Mouse (Mus musculus): Measurements from ENCODE around the gene Trim58. TPM values are rescaled to one million over a fixed set of nuclear protein-coding genes. Genes with fewer than 3 reads are reported as not detected.

The Trim58 gene
- total RNA-seq (2014; rRNA removed) (not detected in 2 replicates), polyA plus RNA-seq (2012; rRNA removed) (not detected in 2 replicates)

DNA sequence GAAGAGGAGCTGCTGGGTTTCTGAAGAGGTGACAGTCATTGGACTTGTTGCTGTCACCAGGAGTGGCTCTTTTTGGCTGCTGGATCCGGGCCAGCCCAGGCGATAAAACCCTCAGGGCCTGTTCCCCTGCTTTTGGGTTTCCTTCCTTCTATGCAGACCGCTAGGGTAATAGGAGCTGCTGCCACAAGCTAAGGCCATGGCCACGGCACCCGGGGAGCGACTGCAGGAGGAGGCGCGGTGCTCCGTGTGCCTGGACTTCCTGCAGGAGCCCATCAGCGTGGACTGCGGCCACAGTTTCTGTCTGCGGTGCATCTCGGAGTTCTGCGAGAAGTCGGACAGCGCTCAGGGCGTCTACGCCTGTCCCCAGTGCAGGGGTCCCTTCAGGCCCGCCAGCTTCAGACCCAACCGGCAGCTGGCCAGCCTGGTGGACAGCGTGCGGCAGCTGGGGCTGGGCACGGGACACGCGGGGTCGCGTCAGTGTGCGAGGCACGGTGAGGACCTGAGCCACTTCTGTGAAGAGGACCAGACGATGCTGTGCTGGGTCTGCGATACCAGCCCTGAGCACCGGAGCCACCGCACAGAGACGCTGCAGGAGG, at the start of gene Trim58:
Gene Trim58, plus strand, starts transcription at position 194 of the 596 bp plus-strand sequence.
- Histone ChIP-seq H3K79me2 (ENCODE audit: control insufficient read depth, insufficient read depth, low read length) (no peaks in the 10 kb centered on the region), H3K27me3 (ENCODE audit: control insufficient read depth, insufficient read depth, low read length) (peaks cover 6% of the 10 kb centered on the region), H3K4me3 (ENCODE audit: insufficient read depth, low read depth, low read length) (no peak within 1 kb of the TSS), H3K9ac (ENCODE audit: low read depth, low read length) (no peak within 1 kb of the TSS), H3K4me1 (ENCODE audit: control insufficient read depth, insufficient read depth, low read length) (no peaks in the 10 kb centered on the region; the same call in 1 of the 2 replicates), H3K36me3 (ENCODE audit: control insufficient read depth, insufficient read depth, low read length) (no peaks in the 10 kb centered on the region), H3K27ac (replicated peaks; ENCODE audit: insufficient read depth, low read depth, low read length) (no peak within 1 kb of the TSS)
- TF ChIP-seq CTCF (IDR thresholded peaks at IDR 0.05; ENCODE audit: low read depth, low read length) (no peak), POLR2A (IDR thresholded peaks at IDR 0.05; ENCODE audit: extremely low read depth, insufficient read depth, low read length) (no peak)
- WGBS = 6% methylated on average over 34 of the region's 34 CpGs
- DNase-seq (ENCODE audit: extremely low read depth, low read depth, low spot score) = no peak

- no peak within 1 kb of the TSS for H3K27ac ChIP-seq (replicated peaks; ENCODE audit: insufficient read depth, low read depth, low read length)
- TF ChIP-seq POLR2A (IDR thresholded peaks at IDR 0.05; ENCODE audit: extremely low read depth, insufficient read depth, low read length) = no peak
- no peak for TF ChIP-seq CTCF (IDR thresholded peaks at IDR 0.05; ENCODE audit: low read depth, low read length)
- DNase-seq (ENCODE audit: extremely low read depth, low read depth, low spot score) = no peak
- H3K9ac ChIP-seq (ENCODE audit: low read depth, low read length) = no peak within 1 kb of the TSS
- H3K79me2 ChIP-seq (ENCODE audit: control insufficient read depth, insufficient read depth, low read length) = no peaks in the 10 kb centered on the region
- WGBS = 82% methylated on average over 6 of the region's 6 CpGs
- no peaks in the 10 kb centered on the region for H3K4me1 ChIP-seq (ENCODE audit: control insufficient read depth, insufficient read depth, low read length)
- no peak within 1 kb of the TSS for H3K4me3 ChIP-seq (ENCODE audit: insufficient read depth, low read depth, low read length)
- H3K36me3 ChIP-seq (ENCODE audit: control insufficient read depth, insufficient read depth, low read length) = no peaks in the 10 kb centered on the region
- H3K27me3 ChIP-seq (ENCODE audit: control insufficient read depth, insufficient read depth, low read length) = no peaks in the 10 kb centered on the region
These were observed 45.5 kb upstream of the Trim58 start, which contains the start of gene Olfr324 for GRCm38 (mm10) chr11:58594814-58595213. Olfr324 (plus strand) TSS chr11:58595114.

GRCm38 (mm10) chr11:58597837-58598236, 42.4 kb upstream of the Trim58 start:
- no peak for TF ChIP-seq CTCF (IDR thresholded peaks at IDR 0.05; ENCODE audit: low read depth, low read length)
- no peak for TF ChIP-seq POLR2A (IDR thresholded peaks at IDR 0.05; ENCODE audit: extremely low read depth, insufficient read depth, low read length)
- Histone ChIP-seq H3K9ac (ENCODE audit: low read depth, low read length) (no peak overlapping the region), H3K4me3 (ENCODE audit: insufficient read depth, low read depth, low read length) (no peak overlapping the region), H3K4me1 (ENCODE audit: control insufficient read depth, insufficient read depth, low read length) (no peaks in the 10 kb centered on the region), H3K27me3 (ENCODE audit: control insufficient read depth, insufficient read depth, low read length) (no peaks in the 10 kb centered on the region), H3K79me2 (ENCODE audit: control insufficient read depth, insufficient read depth, low read length) (no peaks in the 10 kb centered on the region), H3K36me3 (ENCODE audit: control insufficient read depth, insufficient read depth, low read length) (no peaks in the 10 kb centered on the region), H3K27ac (replicated peaks; ENCODE audit: insufficient read depth, low read depth, low read length) (no peak overlapping the region)
- 86% methylated on average over 13 of the region's 13 CpGs for WGBS
- DNase-seq (ENCODE audit: extremely low read depth, low read depth, low spot score) = no peak

GRCm38 (mm10) chr11:58602062-58602461, 38.2 kb upstream of the Trim58 start:
- H3K4me3 ChIP-seq (ENCODE audit: insufficient read depth, low read depth, low read length) = no peak overlapping the region
- no peak overlapping the region for H3K27ac ChIP-seq (replicated peaks; ENCODE audit: insufficient read depth, low read depth, low read length)
- TF ChIP-seq CTCF (IDR thresholded peaks at IDR 0.05; ENCODE audit: low read depth, low read length) (no peak), POLR2A (IDR thresholded peaks at IDR 0.05; ENCODE audit: extremely low read depth, insufficient read depth, low read length) (no peak)
- H3K79me2 ChIP-seq (ENCODE audit: control insufficient read depth, insufficient read depth, low read length) = no peaks in the 10 kb centered on the region
- H3K4me1 ChIP-seq (ENCODE audit: control insufficient read depth, insufficient read depth, low read length) = peaks cover 12% of the 10 kb centered on the region
- no peak for DNase-seq (ENCODE audit: extremely low read depth, low read depth, low spot score)
- no peaks in the 10 kb centered on the region for H3K27me3 ChIP-seq (ENCODE audit: control insufficient read depth, insufficient read depth, low read length)
- no peaks in the 10 kb centered on the region for H3K36me3 ChIP-seq (ENCODE audit: control insufficient read depth, insufficient read depth, low read length)
- H3K9ac ChIP-seq (ENCODE audit: low read depth, low read length) = no peak overlapping the region

DNA sequence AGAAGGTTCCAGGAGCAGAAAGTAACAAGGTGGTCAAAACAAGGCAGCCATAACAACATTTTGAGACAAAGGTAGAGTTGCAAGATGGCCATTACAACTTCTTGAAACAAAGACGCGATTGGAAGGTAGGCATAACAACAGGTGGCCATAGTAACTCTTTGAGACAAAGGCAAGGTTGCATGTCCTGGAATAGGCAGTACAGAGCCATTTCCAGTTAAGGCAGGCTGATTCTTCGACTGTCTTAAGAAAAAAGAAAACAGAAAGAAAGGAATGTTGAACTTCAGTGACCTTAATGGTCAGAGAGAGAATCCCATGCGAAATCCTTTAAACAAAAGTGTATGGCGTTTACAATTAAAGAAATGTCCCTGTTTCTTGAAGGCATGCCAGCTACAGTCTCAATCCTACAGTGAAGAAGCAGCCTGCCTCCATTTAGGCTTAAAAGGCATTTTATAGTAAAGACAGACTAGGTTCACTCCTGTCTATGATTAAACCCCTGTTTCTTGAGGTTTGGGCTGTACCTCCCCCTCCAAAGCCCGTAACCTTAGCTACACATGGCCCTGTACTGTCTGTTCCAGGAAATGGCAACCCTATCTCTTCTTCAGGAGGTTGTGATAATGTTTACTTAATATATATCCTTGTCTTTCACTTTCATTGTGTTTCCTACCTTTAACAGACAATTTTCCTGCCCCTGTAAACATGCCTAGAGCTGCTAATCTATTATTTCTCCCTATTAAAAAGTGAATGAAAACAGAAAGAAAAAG, 37.3 kb upstream of the Trim58 start:
- H3K27me3 ChIP-seq (ENCODE audit: control insufficient read depth, insufficient read depth, low read length) = no peaks in the 10 kb centered on the region
- no peak for DNase-seq (ENCODE audit: extremely low read depth, low read depth, low spot score)
- H3K27ac ChIP-seq (replicated peaks; ENCODE audit: insufficient read depth, low read depth, low read length) = no peak overlapping the region
- TF ChIP-seq POLR2A (IDR thresholded peaks at IDR 0.05; ENCODE audit: extremely low read depth, insufficient read depth, low read length) (no peak), CTCF (IDR thresholded peaks at IDR 0.05; ENCODE audit: low read depth, low read length) (no peak)
- no peak overlapping the region for H3K4me3 ChIP-seq (ENCODE audit: insufficient read depth, low read depth, low read length)
- peaks cover 12% of the 10 kb centered on the region for H3K4me1 ChIP-seq (ENCODE audit: control insufficient read depth, insufficient read depth, low read length)
- H3K36me3 ChIP-seq (ENCODE audit: control insufficient read depth, insufficient read depth, low read length) = no peaks in the 10 kb centered on the region
- H3K9ac ChIP-seq (ENCODE audit: low read depth, low read length) = no peak overlapping the region
- 87% methylated on average over 6 of the region's 6 CpGs for WGBS
- H3K79me2 ChIP-seq (ENCODE audit: control insufficient read depth, insufficient read depth, low read length) = no peaks in the 10 kb centered on the region

DNA sequence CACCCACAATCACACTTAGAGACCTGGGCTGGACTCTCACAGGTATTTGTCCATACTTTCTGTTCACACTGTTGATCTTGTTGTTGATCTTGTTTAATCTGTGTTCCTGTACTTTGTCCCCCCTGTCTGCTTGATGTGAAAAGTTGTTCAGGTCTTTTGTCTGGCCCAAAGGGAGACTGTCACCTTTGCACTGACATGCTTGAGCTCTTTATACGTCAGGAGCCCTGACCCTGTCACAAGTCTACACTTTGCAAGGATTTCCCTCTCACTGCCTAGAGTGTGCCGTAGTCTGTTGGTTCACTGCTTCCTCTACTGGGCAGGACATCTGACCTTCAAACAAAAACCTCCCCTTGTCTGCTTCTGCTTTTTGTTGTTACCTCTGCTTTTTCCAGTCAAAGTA, 35.6 kb upstream of the Trim58 start:
- peaks cover 12% of the 10 kb centered on the region for H3K4me1 ChIP-seq (ENCODE audit: control insufficient read depth, insufficient read depth, low read length)
- DNase-seq (ENCODE audit: extremely low read depth, low read depth, low spot score) = peak; percentile 75
- H3K9ac ChIP-seq (ENCODE audit: low read depth, low read length) = no peak overlapping the region
- H3K36me3 ChIP-seq (ENCODE audit: control insufficient read depth, insufficient read depth, low read length) = no peaks in the 10 kb centered on the region
- 20% methylated on average over 2 of the region's 2 CpGs for WGBS
- peak overlapping the region; percentile 30; the same call in 1 of the 2 replicates for H3K27ac ChIP-seq (replicated peaks; ENCODE audit: insufficient read depth, low read depth, low read length)
- H3K79me2 ChIP-seq (ENCODE audit: control insufficient read depth, insufficient read depth, low read length) = no peaks in the 10 kb centered on the region
- TF ChIP-seq POLR2A (IDR thresholded peaks at IDR 0.05; ENCODE audit: extremely low read depth, insufficient read depth, low read length) (no peak), CTCF (IDR thresholded peaks at IDR 0.05; ENCODE audit: low read depth, low read length) (no peak)
- no peaks in the 10 kb centered on the region for H3K27me3 ChIP-seq (ENCODE audit: control insufficient read depth, insufficient read depth, low read length)
- no peak overlapping the region for H3K4me3 ChIP-seq (ENCODE audit: insufficient read depth, low read depth, low read length)
